Mouse (Mus musculus): ENCODE measurements around the gene Snrnp25. TPM values are rescaled to one million over a fixed set of nuclear protein-coding genes. Genes with fewer than 3 reads are reported as not detected.
"Not testable (repeated sequence)": the region's sequence is repeated elsewhere in the genome, so short reads cannot be mapped to it uniquely, and the experiment has no call there.

Gene Snrnp25
- polyA plus RNA-seq, 1 experiment from 2014 or later, result 45.6 TPM

DNA sequence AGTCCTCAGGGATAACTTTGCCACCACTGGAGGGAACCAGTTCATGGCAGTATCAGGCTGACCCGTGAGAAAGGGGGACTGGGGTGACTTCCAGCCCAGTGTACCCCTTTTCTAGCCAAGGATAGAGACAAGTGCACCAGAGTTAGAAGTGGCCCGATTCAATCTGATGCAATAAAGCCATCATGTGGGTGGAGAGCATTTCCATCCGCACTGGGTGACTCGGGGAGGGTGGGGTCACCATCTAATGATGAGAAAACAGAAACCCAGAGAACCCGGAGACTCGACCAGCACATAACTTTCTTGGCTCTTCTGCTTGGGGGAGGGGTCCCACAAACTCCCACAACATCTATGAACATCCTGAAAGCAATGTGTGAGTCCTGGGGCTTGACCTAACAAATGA, 8.5 kb upstream of the Snrnp25 start:
- Histone ChIP-seq H3K4me2 (no peak overlapping the region), H3K27me3 (replicated peaks) (no peaks in the 10 kb centered on the region), H3K9me3 (replicated peaks) (no peaks in the 10 kb centered on the region), H3K4me3 (replicated peaks) (no peak overlapping the region), H3K9ac (replicated peaks) (no peak overlapping the region), H3K4me1 (no peaks in the 10 kb centered on the region), H3K36me3 (no peaks in the 10 kb centered on the region), H3K27ac (replicated peaks) (no peak overlapping the region)
- 71% methylated on average over 6 of the region's 6 CpGs for WGBS
- ATAC-seq (ENCODE audit: low FRiP score), result no peak

GRCm38 (mm10) chr11:32197766-32198165, 7.4 kb upstream of the Snrnp25 start:
- no peak overlapping the region for H3K4me3 ChIP-seq (replicated peaks)

GRCm38 (mm10) chr11:32198256-32198955, 6.8 kb upstream of the Snrnp25 start:
- Histone ChIP-seq H3K9ac (replicated peaks) (no peak overlapping the region), H3K4me3 (replicated peaks) (no peak overlapping the region), H3K36me3 (no peaks in the 10 kb centered on the region), H3K27ac (replicated peaks) (no peak overlapping the region), H3K4me2 (no peak overlapping the region), H3K27me3 (replicated peaks) (no peaks in the 10 kb centered on the region), H3K9me3 (replicated peaks) (no peaks in the 10 kb centered on the region), H3K4me1 (no peaks in the 10 kb centered on the region)
- ATAC-seq (ENCODE audit: low FRiP score), result no peak
- 75% methylated on average over 14 of the region's 14 CpGs for WGBS

More at GRCm38 (mm10) chr11:32197766-32198165, 7.4 kb upstream of the Snrnp25 start:
- Histone ChIP-seq H3K4me1 (no peaks in the 10 kb centered on the region), H3K27ac (replicated peaks) (no peak overlapping the region), H3K4me2 (no peak overlapping the region), H3K27me3 (replicated peaks) (no peaks in the 10 kb centered on the region), H3K9me3 (replicated peaks) (no peaks in the 10 kb centered on the region), H3K36me3 (no peaks in the 10 kb centered on the region), H3K9ac (replicated peaks) (no peak overlapping the region)
- ATAC-seq (ENCODE audit: low FRiP score), result no peak
- WGBS, result 48% methylated on average over 3 of the region's 3 CpGs

DNA sequence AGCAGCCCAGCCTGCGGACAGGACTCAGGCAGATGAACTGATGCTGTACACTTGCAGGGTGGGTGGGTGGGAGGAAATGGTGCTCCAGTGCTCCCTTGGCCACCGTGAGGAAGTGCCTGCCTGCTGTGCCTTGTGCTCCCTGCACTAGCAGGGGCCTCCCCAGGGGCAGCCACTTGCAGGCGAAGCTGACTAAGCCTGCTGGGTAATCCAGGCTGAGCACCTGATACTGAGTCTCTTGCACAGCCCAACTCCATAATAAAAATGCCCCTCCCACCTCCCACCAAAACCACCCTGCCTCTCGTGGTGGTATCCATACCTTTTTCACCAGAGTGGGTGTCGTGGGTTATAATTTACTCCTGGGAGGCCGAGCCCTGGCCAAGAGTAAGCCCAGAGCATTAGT, 6.0 kb upstream of the Snrnp25 start:
- Histone ChIP-seq H3K27me3 (replicated peaks) (0 out of 2 replicates have a peak, but pooled peaks cover 2% of the 10 kb centered on the region), H3K27ac (replicated peaks) (no peak overlapping the region), H3K36me3 (no peaks in the 10 kb centered on the region), H3K9ac (replicated peaks) (no peak overlapping the region), H3K4me3 (replicated peaks) (no peak overlapping the region), H3K4me2 (no peak overlapping the region), H3K9me3 (replicated peaks) (no peaks in the 10 kb centered on the region), H3K4me1 (no peaks in the 10 kb centered on the region)
- ATAC-seq (ENCODE audit: low FRiP score), result no peak
- 53% methylated on average over 6 of the region's 6 CpGs for WGBS

- Histone ChIP-seq H3K9ac (replicated peaks) (no peak within 1 kb of the TSS), H3K4me3 (replicated peaks) (no peak within 1 kb of the TSS), H3K4me1 (peaks cover 5% of the 10 kb centered on the region), H3K36me3 (no peaks in the 10 kb centered on the region), H3K4me2 (no peak within 1 kb of the TSS), H3K9me3 (replicated peaks) (no peaks in the 10 kb centered on the region), H3K27ac (replicated peaks) (no peak within 1 kb of the TSS), H3K27me3 (replicated peaks) (0 out of 2 replicates have a peak, but pooled peaks cover 2% of the 10 kb centered on the region)
- ATAC-seq (ENCODE audit: low FRiP score), result no peak
- WGBS, result 73% methylated on average over 10 of the region's 10 CpGs
These were observed 5.1 kb upstream of the Snrnp25 start, which contains the start of gene Il9r for GRCm38 (mm10) chr11:32200075-32200601. Gene Il9r, minus strand, starts transcription at chr11:32200279.

GRCm38 (mm10) chr11:32200992-32201391, 4.2 kb upstream of the Snrnp25 start:
- not testable (repeated sequence) for H3K27ac ChIP-seq (replicated peaks); H3K9me3 ChIP-seq (replicated peaks); ATAC-seq (ENCODE audit: low FRiP score); H3K4me3 ChIP-seq (replicated peaks); H3K27me3 ChIP-seq (replicated peaks); H3K36me3 ChIP-seq; H3K9ac ChIP-seq (replicated peaks); H3K4me2 ChIP-seq
- H3K4me1 ChIP-seq, result peaks cover 10% of the 10 kb centered on the region
- 70% methylated on average over 1 of the region's 1 CpGs for WGBS

- Histone ChIP-seq H3K4me2 (no peak overlapping the region), H3K36me3 (no peaks in the 10 kb centered on the region), H3K9me3 (replicated peaks) (no peaks in the 10 kb centered on the region), H3K27me3 (replicated peaks) (0 out of 2 replicates have a peak, but pooled peaks cover 2% of the 10 kb centered on the region), H3K4me1 (peaks cover 12% of the 10 kb centered on the region), H3K4me3 (replicated peaks) (no peak overlapping the region), H3K27ac (replicated peaks) (no peak overlapping the region), H3K9ac (replicated peaks) (no peak overlapping the region)
- ATAC-seq (ENCODE audit: low FRiP score), result no peak
- WGBS, result 80% methylated on average over 11 of the region's 11 CpGs
These were observed 3.1 kb upstream of the Snrnp25 start for GRCm38 (mm10) chr11:32201922-32202685.

DNA sequence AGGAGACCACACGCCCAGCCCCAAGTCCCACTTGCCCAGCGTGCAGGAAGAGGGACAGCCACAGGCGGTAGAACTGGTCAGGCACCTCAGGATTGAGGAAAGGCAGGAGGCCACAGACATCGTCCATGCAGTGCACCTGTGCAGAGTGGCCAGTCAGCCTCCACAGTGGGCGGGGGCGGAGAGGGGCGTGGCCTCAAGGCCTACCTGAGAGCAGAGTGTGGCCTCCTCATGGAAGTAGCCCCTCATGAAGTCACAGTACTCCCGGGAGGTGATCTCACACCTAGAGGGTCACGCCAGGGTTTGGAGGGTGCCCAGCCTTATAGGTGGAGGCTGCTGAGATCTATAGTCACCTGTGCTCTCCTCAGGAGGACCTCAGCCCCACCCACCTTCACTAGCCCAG, 5.4 kb downstream of the Snrnp25 start:
- Histone ChIP-seq H3K9me3 (replicated peaks) (no peaks in the 10 kb centered on the region), H3K4me1 (peaks cover 6% of the 10 kb centered on the region), H3K9ac (replicated peaks) (no peak overlapping the region), H3K36me3 (peaks cover 32% of the 10 kb centered on the region), H3K4me3 (replicated peaks) (no peak overlapping the region), H3K27me3 (replicated peaks) (no peaks in the 10 kb centered on the region), H3K4me2 (no peak overlapping the region), H3K27ac (replicated peaks) (no peak overlapping the region)
- ATAC-seq (ENCODE audit: low FRiP score), result no peak
- WGBS, result 93% methylated on average over 9 of the region's 9 CpGs

GRCm38 (mm10) chr11:32215372-32216162, 10.4 kb downstream of the Snrnp25 start:
- no peak overlapping the region for H3K4me2 ChIP-seq
- H3K9me3 ChIP-seq (replicated peaks), result no peaks in the 10 kb centered on the region
- peaks cover 27% of the 10 kb centered on the region for H3K4me1 ChIP-seq
- no peak overlapping the region for H3K4me3 ChIP-seq (replicated peaks)
- WGBS, result 95% methylated on average over 18 of the region's 18 CpGs
- H3K36me3 ChIP-seq, result peaks cover 7% of the 10 kb centered on the region; the same call in 1 of the 2 replicates
- no peaks in the 10 kb centered on the region for H3K27me3 ChIP-seq (replicated peaks)
- no peak overlapping the region for H3K9ac ChIP-seq (replicated peaks)
- ATAC-seq (ENCODE audit: low FRiP score), result no peak
- H3K27ac ChIP-seq (replicated peaks), result no peak overlapping the region

- WGBS, result 25% methylated on average over 8 of the region's 8 CpGs
- Histone ChIP-seq H3K27ac (replicated peaks) (no peak overlapping the region), H3K4me2 (no peak overlapping the region), H3K36me3 (no peaks in the 10 kb centered on the region), H3K4me1 (peaks cover 39% of the 10 kb centered on the region), H3K4me3 (replicated peaks) (no peak overlapping the region), H3K27me3 (replicated peaks) (0 out of 2 replicates have a peak, but pooled peaks cover 8% of the 10 kb centered on the region), H3K9ac (replicated peaks) (no peak overlapping the region), H3K9me3 (replicated peaks) (no peaks in the 10 kb centered on the region)
- no peak for ATAC-seq (ENCODE audit: low FRiP score)
These were observed 11.6 kb downstream of the Snrnp25 start for GRCm38 (mm10) chr11:32216851-32217250.

- no peak overlapping the region for H3K9ac ChIP-seq (replicated peaks)
- no peak overlapping the region for H3K27ac ChIP-seq (replicated peaks)
- peaks cover 21% of the 10 kb centered on the region; the same call in 1 of the 2 replicates for H3K27me3 ChIP-seq (replicated peaks)
- H3K9me3 ChIP-seq (replicated peaks), result no peaks in the 10 kb centered on the region
- H3K4me1 ChIP-seq, result peaks cover 52% of the 10 kb centered on the region
- no peak for ATAC-seq (ENCODE audit: low FRiP score)
- 50% methylated on average over 6 of the region's 6 CpGs for WGBS
- no peaks in the 10 kb centered on the region for H3K36me3 ChIP-seq
- H3K4me3 ChIP-seq (replicated peaks), result no peak overlapping the region
- peak overlapping the region; percentile 6; the same call in 1 of the 2 replicates for H3K4me2 ChIP-seq
These were observed 13.4 kb downstream of the Snrnp25 start for GRCm38 (mm10) chr11:32218501-32219050.

Measured in neural tube, embryonic 15.5 days (tissue).